Mouse (Mus musculus): Measurements from ENCODE around the gene Ell3. TPM values are rescaled to one million over a fixed set of nuclear protein-coding genes. Genes with fewer than 3 reads are reported as not detected.

Ell3 gene
- polyA plus RNA-seq, 1 experiment: 0.05 TPM

GRCm38 (mm10) chr2:121460071-121460470 is 16.0 kb upstream of the Ell3 start:
- H3K79me2 ChIP-seq (ENCODE audit: control insufficient read depth, insufficient read depth): peaks cover 13% of the 10 kb centered on the region
- peaks cover 4% of the 10 kb centered on the region for H3K36me3 ChIP-seq (ENCODE audit: control insufficient read depth, insufficient read depth)
- H3ac ChIP-seq (ENCODE audit: control insufficient read depth, insufficient read length): no peak overlapping the region
- TF ChIP-seq MYOG (IDR thresholded peaks at IDR 0.05; ENCODE audit: control insufficient read depth in 1 of 3, insufficient read depth in 1 of 3, insufficient read length in 2 of 3, low read depth in 2 of 3) (no peak), SRF (IDR thresholded peaks at IDR 0.05; ENCODE audit: control insufficient read depth, insufficient read length, low read depth) (no peak), MAX (IDR thresholded peaks at IDR 0.05; ENCODE audit: low read depth) (no peak), CEBPB (IDR thresholded peaks at IDR 0.05; ENCODE audit: insufficient read depth, poor library complexity, severe bottlenecking) (no peak), POLR2AphosphoS2 (IDR thresholded peaks at IDR 0.05; ENCODE audit: insufficient read length, low read depth) (no peak), TCF3 (IDR thresholded peaks at IDR 0.05; ENCODE audit: insufficient read length, low read depth) (no peak), E2F4 (IDR thresholded peaks at IDR 0.05; ENCODE audit: insufficient read depth) (no peak), USF1 (IDR thresholded peaks at IDR 0.05; ENCODE audit: low read depth) (no peak), MYOD1 (IDR thresholded peaks at IDR 0.05; ENCODE audit: control insufficient read depth in 1 of 3, insufficient read length in 2 of 3, low read depth in 2 of 3) (no peak), POLR2A (IDR thresholded peaks at IDR 0.05; ENCODE audit: insufficient read length, low read depth) (no peak), TCF12 (IDR thresholded peaks at IDR 0.05; ENCODE audit: insufficient read depth, poor library complexity, severe bottlenecking) (no peak), REST (IDR thresholded peaks at IDR 0.05; ENCODE audit: insufficient read depth, insufficient read length) (no peak)
- H3K4me3 ChIP-seq: no peak overlapping the region
- H3K4me2 ChIP-seq (ENCODE audit: low read depth): peak overlapping the region; percentile 6
- no peaks in the 10 kb centered on the region for H3K27me3 ChIP-seq (ENCODE audit: control insufficient read depth, insufficient read depth, insufficient read length)

GRCm38 (mm10) chr2:121456692-121457642 is 12.9 kb upstream of the Ell3 start, which contains the start of gene Serinc4:
TSS of gene Serinc4 (minus strand) at chr2:121456781.
- Histone ChIP-seq H3K27me3 (ENCODE audit: control insufficient read depth, insufficient read depth, insufficient read length) (no peaks in the 10 kb centered on the region), H3ac (ENCODE audit: control insufficient read depth, insufficient read length) (peak within 1 kb of the TSS; percentile 32), H3K4me2 (ENCODE audit: low read depth) (peak within 1 kb of the TSS; percentile 95), H3K36me3 (ENCODE audit: control insufficient read depth, insufficient read depth) (peaks cover 15% of the 10 kb centered on the region), H3K79me2 (ENCODE audit: control insufficient read depth, insufficient read depth) (peaks cover 24% of the 10 kb centered on the region), H3K4me3 (peak within 1 kb of the TSS; percentile 86)
- TF ChIP-seq MAX (IDR thresholded peaks at IDR 0.05; ENCODE audit: low read depth) (no peak), POLR2AphosphoS2 (IDR thresholded peaks at IDR 0.05; ENCODE audit: insufficient read length, low read depth) (peak; percentile 92), TCF12 (IDR thresholded peaks at IDR 0.05; ENCODE audit: insufficient read depth, poor library complexity, severe bottlenecking) (no peak), E2F4 (IDR thresholded peaks at IDR 0.05; ENCODE audit: insufficient read depth) (no peak), SRF (IDR thresholded peaks at IDR 0.05; ENCODE audit: control insufficient read depth, insufficient read length, low read depth) (no peak), TCF3 (IDR thresholded peaks at IDR 0.05; ENCODE audit: insufficient read length, low read depth) (no peak), REST (IDR thresholded peaks at IDR 0.05; ENCODE audit: insufficient read depth, insufficient read length) (no peak), MYOD1 (IDR thresholded peaks at IDR 0.05; ENCODE audit: control insufficient read depth in 1 of 3, insufficient read length in 2 of 3, low read depth in 2 of 3) (no peak), USF1 (IDR thresholded peaks at IDR 0.05; ENCODE audit: low read depth) (no peak), MYOG (IDR thresholded peaks at IDR 0.05; ENCODE audit: control insufficient read depth in 1 of 3, insufficient read depth in 1 of 3, insufficient read length in 2 of 3, low read depth in 2 of 3) (peak in 1 of 3 experiments; percentile 5), POLR2A (IDR thresholded peaks at IDR 0.05; ENCODE audit: insufficient read length, low read depth) (peak; percentile 80), CEBPB (IDR thresholded peaks at IDR 0.05; ENCODE audit: insufficient read depth, poor library complexity, severe bottlenecking) (no peak)

GRCm38 (mm10) chr2:121455534-121455933 is 11.5 kb upstream of the Ell3 start:
- Histone ChIP-seq H3K27me3 (ENCODE audit: control insufficient read depth, insufficient read depth, insufficient read length) (no peaks in the 10 kb centered on the region), H3ac (ENCODE audit: control insufficient read depth, insufficient read length) (no peak overlapping the region), H3K4me3 (no peak overlapping the region), H3K4me2 (ENCODE audit: low read depth) (no peak overlapping the region), H3K79me2 (ENCODE audit: control insufficient read depth, insufficient read depth) (peaks cover 38% of the 10 kb centered on the region), H3K36me3 (ENCODE audit: control insufficient read depth, insufficient read depth) (peaks cover 22% of the 10 kb centered on the region)
- TF ChIP-seq SRF (IDR thresholded peaks at IDR 0.05; ENCODE audit: control insufficient read depth, insufficient read length, low read depth): no peak
- no peak for TF ChIP-seq USF1 (IDR thresholded peaks at IDR 0.05; ENCODE audit: low read depth)
- peak; percentile 40 for TF ChIP-seq POLR2A (IDR thresholded peaks at IDR 0.05; ENCODE audit: insufficient read length, low read depth)
- peak; percentile 84 for TF ChIP-seq POLR2AphosphoS2 (IDR thresholded peaks at IDR 0.05; ENCODE audit: insufficient read length, low read depth)
- peak in 1 of 3 experiments; percentile 11 for TF ChIP-seq MYOG (IDR thresholded peaks at IDR 0.05; ENCODE audit: control insufficient read depth in 1 of 3, insufficient read depth in 1 of 3, insufficient read length in 2 of 3, low read depth in 2 of 3)
- no peak for TF ChIP-seq MAX (IDR thresholded peaks at IDR 0.05; ENCODE audit: low read depth)
- no peak for TF ChIP-seq TCF12 (IDR thresholded peaks at IDR 0.05; ENCODE audit: insufficient read depth, poor library complexity, severe bottlenecking)
- TF ChIP-seq TCF3 (IDR thresholded peaks at IDR 0.05; ENCODE audit: insufficient read length, low read depth): no peak
- no peak for TF ChIP-seq CEBPB (IDR thresholded peaks at IDR 0.05; ENCODE audit: insufficient read depth, poor library complexity, severe bottlenecking)
- TF ChIP-seq MYOD1 (IDR thresholded peaks at IDR 0.05; ENCODE audit: control insufficient read depth in 1 of 3, insufficient read length in 2 of 3, low read depth in 2 of 3): no peak
- TF ChIP-seq REST (IDR thresholded peaks at IDR 0.05; ENCODE audit: insufficient read depth, insufficient read length): no peak
- TF ChIP-seq E2F4 (IDR thresholded peaks at IDR 0.05; ENCODE audit: insufficient read depth): no peak

GRCm38 (mm10) chr2:121453917-121454316 is 9.8 kb upstream of the Ell3 start:
- Histone ChIP-seq H3ac (ENCODE audit: control insufficient read depth, insufficient read length) (no peak overlapping the region), H3K27me3 (ENCODE audit: control insufficient read depth, insufficient read depth, insufficient read length) (no peaks in the 10 kb centered on the region), H3K79me2 (ENCODE audit: control insufficient read depth, insufficient read depth) (peaks cover 46% of the 10 kb centered on the region), H3K4me3 (no peak overlapping the region), H3K4me2 (ENCODE audit: low read depth) (no peak overlapping the region), H3K36me3 (ENCODE audit: control insufficient read depth, insufficient read depth) (peaks cover 22% of the 10 kb centered on the region)
- TF ChIP-seq POLR2A (IDR thresholded peaks at IDR 0.05; ENCODE audit: insufficient read length, low read depth) (peak; percentile 30), POLR2AphosphoS2 (IDR thresholded peaks at IDR 0.05; ENCODE audit: insufficient read length, low read depth) (peak; percentile 93), TCF3 (IDR thresholded peaks at IDR 0.05; ENCODE audit: insufficient read length, low read depth) (no peak), MYOD1 (IDR thresholded peaks at IDR 0.05; ENCODE audit: control insufficient read depth in 1 of 3, insufficient read length in 2 of 3, low read depth in 2 of 3) (no peak)
